Comparison of ENCODE assay signal across 14 mouse cellular contexts in genomic region chr7:65066211-65066610, GRCm38 (mm10).
"Had no signal": no experiment of that assay in that cellular context is flagged by ENCODE, and none has a peak within 500 bp of the region (broad histone marks: within the 10 kb centered on the region; RNA-seq: fewer than 3 reads in every experiment).

No protein-coding gene starts in this region.

- H3K27me3 ChIP-seq: limb, embryonic 15.5 days; liver, embryonic 12.5 days; neural tube, embryonic 12.5 days had no signal

- H3K9ac ChIP-seq: limb, embryonic 15.5 days; liver, embryonic 12.5 days; lung, embryonic 14.5 days; neural tube, embryonic 12.5 days had no signal

- H3K4me2 ChIP-seq: limb, embryonic 15.5 days; liver, embryonic 12.5 days; lung, embryonic 14.5 days; neural tube, embryonic 12.5 days had no signal

- ATAC-seq: liver, embryonic 12.5 days had no signal

- H3K4me3 ChIP-seq: limb, embryonic 15.5 days; liver, embryonic 12.5 days; midbrain, embryonic 10.5 days; myocyte; neural tube, embryonic 12.5 days had no signal

- H3K36me3 ChIP-seq: limb, embryonic 15.5 days; liver, embryonic 12.5 days; midbrain, embryonic 10.5 days; neural tube, embryonic 12.5 days had no signal

- DNase-seq: kidney, adult 8-10 months; kidney, postnatal 36 days; lung, embryonic 14.5 days; lung, postnatal 10 days; lung, postnatal 4 days; midbrain, embryonic 14.5 days; thymus, adult 18-20 months; thymus, postnatal 14 days had no signal

- H3K4me1 ChIP-seq: limb, embryonic 15.5 days; liver, embryonic 12.5 days had no signal

- H3K9me3 ChIP-seq: limb, embryonic 15.5 days; liver, embryonic 12.5 days had no signal

- H3K27ac ChIP-seq: kidney, postnatal 0 days; limb, embryonic 15.5 days; liver, embryonic 12.5 days; midbrain, embryonic 10.5 days; neural tube, embryonic 12.5 days had no signal
